Comparison of ENCODE assay signal across 8 mouse cellular contexts in genomic region chr16:8669432-8669831, GRCm38 (mm10). TPM values are rescaled to one million over a fixed set of nuclear protein-coding genes. Genes with fewer than 3 reads are reported as not detected.
DNase-seq lines count a peak whose midpoint lies in the region; ATAC-seq and TF ChIP-seq lines count a peak whose summit lies in the region.

No protein-coding gene starts in this region.

- no peaks in the 10 kb centered on the region for H3K9me3 ChIP-seq in heart, embryonic 14.5 days (ENCODE audit: control insufficient read depth, low read length)
- no peaks in the 10 kb centered on the region for H3K9me3 ChIP-seq in hindbrain, embryonic 12.5 days (replicated peaks)

- peak overlapping the region; percentile 88 for H3K4me2 ChIP-seq in heart, embryonic 14.5 days (ENCODE audit: low read length)
- peak overlapping the region; percentile 85 for H3K4me2 ChIP-seq in hindbrain, embryonic 12.5 days (replicated peaks)

- TF ChIP-seq POLR2A in cortical plate, adult 2 months (IDR thresholded peaks at IDR 0.05; ENCODE audit: extremely low read depth, insufficient read depth, low read length): no peak

- H3K9ac ChIP-seq in heart, embryonic 14.5 days (ENCODE audit: low read length): peak overlapping the region; percentile 83
- H3K9ac ChIP-seq in hindbrain, embryonic 12.5 days: peak overlapping the region; percentile 81

- TF ChIP-seq CTCF in cortical plate, adult 2 months (IDR thresholded peaks at IDR 0.05; ENCODE audit: extremely low read depth, insufficient read depth, low read length): no peak

- H3K27me3 ChIP-seq in heart, embryonic 14.5 days (ENCODE audit: control insufficient read depth, insufficient read depth, low read length): no peaks in the 10 kb centered on the region
- peaks cover 11% of the 10 kb centered on the region for H3K27me3 ChIP-seq in hindbrain, embryonic 12.5 days

- H3K4me3 ChIP-seq in heart, embryonic 14.5 days (ENCODE audit: control insufficient read depth in 1 of 2, insufficient read depth in 1 of 2, low read depth in 1 of 2, low read length in 2 of 2): no peak overlapping the region
- H3K4me3 ChIP-seq in cortical plate, adult 2 months (ENCODE audit: insufficient read depth, low read length): 0 out of 2 replicates have a peak overlapping the region, but pooled peaks have one; percentile 51
- H3K4me3 ChIP-seq in hindbrain, embryonic 12.5 days: peak overlapping the region; percentile 84

- whole genome bisulfite sequencing in heart, embryonic 14.5 days: 56% methylated on average over 5 of the region's 5 CpGs
- 58% methylated on average over 5 of the region's 5 CpGs for WGBS in hindbrain, embryonic 12.5 days

- intact Hi-C loops in heart, postnatal 10 days (cut with DNase I): no loop called here

- peak overlapping the region; percentile 17 to 87 for H3K27ac ChIP-seq in heart, embryonic 14.5 days (replicated peaks in 1 of 2; ENCODE audit: control insufficient read depth in 1 of 2, insufficient read depth in 1 of 2, low read depth in 2 of 2, low read length in 2 of 2)
- no peak overlapping the region for H3K27ac ChIP-seq in cortical plate, adult 2 months (ENCODE audit: insufficient read depth, low read length)
- H3K27ac ChIP-seq in hindbrain, embryonic 12.5 days: peak overlapping the region; percentile 78

- no peak for DNase-seq in heart, postnatal 10 days
- peak; percentile 23 for DNase-seq in mesoderm, embryonic 11.5 days (ENCODE audit: low read depth, low spot score)
- no peak for DNase-seq in gastrocnemius, postnatal 10 days
- DNase-seq in thymus, postnatal 4 days: no peak
- DNase-seq in layer of hippocampus, adult 18-20 months (ENCODE audit: low spot score in 2 of 2): no peak

- H3K36me3 ChIP-seq in heart, embryonic 14.5 days (ENCODE audit: control insufficient read depth, insufficient read depth, low read length): 0 out of 2 replicates have a peak, but pooled peaks cover 4% of the 10 kb centered on the region
- 0 out of 2 replicates have a peak, but pooled peaks cover 6% of the 10 kb centered on the region for H3K36me3 ChIP-seq in hindbrain, embryonic 12.5 days

- H3K4me1 ChIP-seq in heart, embryonic 14.5 days (ENCODE audit: control insufficient read depth in 2 of 2, insufficient read depth in 2 of 2, low read length in 2 of 2): peaks cover 43 to 59% of the 10 kb centered on the region in 2 experiments
- no peaks in the 10 kb centered on the region for H3K4me1 ChIP-seq in cortical plate, adult 2 months (ENCODE audit: control insufficient read depth, insufficient read depth, low read length)
- peaks cover 55% of the 10 kb centered on the region for H3K4me1 ChIP-seq in hindbrain, embryonic 12.5 days

- no peak for ATAC-seq in heart, embryonic 14.5 days (ENCODE audit: insufficient number of reproducible peaks, insufficient read depth, low FRiP score, low read depth)
- ATAC-seq in hindbrain, embryonic 12.5 days (ENCODE audit: low FRiP score): no peak

RNA-seq across cellular contexts. Expression of gene Carhsp1, which starts 2.5 kb away (rescaled TPM):
- polyA plus RNA-seq in heart, embryonic 14.5 days (2014; fragmentation: Nextera tagmentation; extraction: Ambion mirVana): 26.0 and 31.3 TPM in 2 replicates
- 10 to 100 TPM; 37.9 to 40.1 TPM for total RNA-seq in heart, postnatal 10 days (2021)
- 41.3 and 50.1 TPM in 2 replicates for polyA plus RNA-seq in cortical plate, adult 2 months (2012; rRNA removed)
- polyA plus RNA-seq in hindbrain, embryonic 12.5 days (2016; fragmentation: Nextera tagmentation; extraction: Ambion mirVana): 229 and 234 TPM in 2 replicates
- total RNA-seq in gastrocnemius, postnatal 10 days (2021): 10 to 100 TPM; 22.3 to 25.9 TPM
- total RNA-seq in layer of hippocampus, adult 18-20 months (2021): 10 to 100 TPM; 27.3 to 28.4 TPM

RNA-seq across cellular contexts. Expression of gene Gm5767, which starts 11.1 kb away (rescaled TPM):
- not detected in 2 replicates for polyA plus RNA-seq in heart, embryonic 14.5 days (2014; fragmentation: Nextera tagmentation; extraction: Ambion mirVana)
- total RNA-seq in heart, postnatal 10 days (2021): not detected
- not detected in 2 replicates for polyA plus RNA-seq in cortical plate, adult 2 months (2012; rRNA removed)
- not detected in 2 replicates for polyA plus RNA-seq in hindbrain, embryonic 12.5 days (2016; fragmentation: Nextera tagmentation; extraction: Ambion mirVana)
- not detected for total RNA-seq in gastrocnemius, postnatal 10 days (2021)
- total RNA-seq in layer of hippocampus, adult 18-20 months (2021): not detected

RNA-seq across cellular contexts. Expression of gene Tmem186, which starts 31.9 kb away (rescaled TPM):
- 12.9 and 13.8 TPM in 2 replicates for polyA plus RNA-seq in heart, embryonic 14.5 days (2014; fragmentation: Nextera tagmentation; extraction: Ambion mirVana)
- total RNA-seq in heart, postnatal 10 days (2021): 10 to 100 TPM; 14.2 to 15.2 TPM
- 16.1 and 17.6 TPM in 2 replicates for polyA plus RNA-seq in cortical plate, adult 2 months (2012; rRNA removed)
- polyA plus RNA-seq in hindbrain, embryonic 12.5 days (2016; fragmentation: Nextera tagmentation; extraction: Ambion mirVana): 22.6 and 23.0 TPM in 2 replicates
- 1 to 10 TPM; 8.6 to 9.2 TPM for total RNA-seq in gastrocnemius, postnatal 10 days (2021)
- total RNA-seq in layer of hippocampus, adult 18-20 months (2021): 10 to 100 TPM; 11.5 to 13.1 TPM

RNA-seq across cellular contexts. Expression of gene Pmm2, which starts 32.0 kb away (rescaled TPM):
- polyA plus RNA-seq in heart, embryonic 14.5 days (2014; fragmentation: Nextera tagmentation; extraction: Ambion mirVana): 38.2 and 38.7 TPM in 2 replicates
- 10 to 100 TPM; 36.7 to 38.8 TPM for total RNA-seq in heart, postnatal 10 days (2021)
- 43.8 and 44.6 TPM in 2 replicates for polyA plus RNA-seq in cortical plate, adult 2 months (2012; rRNA removed)
- 49.6 and 51.0 TPM in 2 replicates for polyA plus RNA-seq in hindbrain, embryonic 12.5 days (2016; fragmentation: Nextera tagmentation; extraction: Ambion mirVana)
- 10 to 100 TPM; 29.1 to 30.7 TPM for total RNA-seq in gastrocnemius, postnatal 10 days (2021)
- 10 to 100 TPM; 25.4 to 29.5 TPM for total RNA-seq in layer of hippocampus, adult 18-20 months (2021)

Comparison
In these comparisons a context has a peak if more than half of its experiments do, and no peak if none do; other contexts are left out.
1. H3K4me3 ChIP-seq: peak in cortical plate, adult 2 months (single experiment) and hindbrain, embryonic 12.5 days (single experiment); none in heart, embryonic 14.5 days (0 of 2).